Mouse (Mus musculus): ENCODE measurements around the gene Ankrd33b.

Ankrd33b gene

GRCm38 (mm10) chr15:31338656-31339291 is 28.8 kb downstream of the Ankrd33b start:
- 69% methylated on average over 10 of the region's 10 CpGs for WGBS

GRCm38 (mm10) chr15:31337983-31338382 is 29.5 kb downstream of the Ankrd33b start:
- WGBS: 38% methylated on average over 6 of the region's 6 CpGs

- WGBS: 41% methylated on average over 14 of the region's 14 CpGs
These were observed 30.3 kb downstream of the Ankrd33b start for GRCm38 (mm10) chr15:31337192-31337741.

- 48% methylated on average over 4 of the region's 4 CpGs for WGBS
These were observed 30.8 kb downstream of the Ankrd33b start for GRCm38 (mm10) chr15:31336685-31337084.

- 85% methylated on average over 5 of the region's 5 CpGs for WGBS
These were observed 32.7 kb downstream of the Ankrd33b start for GRCm38 (mm10) chr15:31334829-31335228.

- 77% methylated on average over 7 of the region's 7 CpGs for WGBS
These were observed 34.9 kb downstream of the Ankrd33b start for GRCm38 (mm10) chr15:31332541-31333163.

GRCm38 (mm10) chr15:31331742-31332141 is 35.8 kb downstream of the Ankrd33b start:
- WGBS: 49% methylated on average over 4 of the region's 4 CpGs

- WGBS: 70% methylated on average over 9 of the region's 9 CpGs
These were observed 39.4 kb downstream of the Ankrd33b start for GRCm38 (mm10) chr15:31328082-31328614.

GRCm38 (mm10) chr15:31325660-31326354 is 41.7 kb downstream of the Ankrd33b start:
- 83% methylated on average over 12 of the region's 12 CpGs for WGBS

GRCm38 (mm10) chr15:31324551-31324950 is 43.0 kb downstream of the Ankrd33b start:
- 66% methylated on average over 13 of the region's 13 CpGs for WGBS

GRCm38 (mm10) chr15:31323684-31324083 is 43.8 kb downstream of the Ankrd33b start:
- WGBS: 85% methylated on average over 4 of the region's 4 CpGs

- 49% methylated on average over 12 of the region's 12 CpGs for WGBS
These were observed 46.7 kb downstream of the Ankrd33b start for GRCm38 (mm10) chr15:31320598-31321377.

- WGBS: 64% methylated on average over 4 of the region's 4 CpGs
These were observed 48.5 kb downstream of the Ankrd33b start for GRCm38 (mm10) chr15:31319046-31319445.

- WGBS: 22% methylated on average over 6 of the region's 6 CpGs
These were observed 49.2 kb downstream of the Ankrd33b start for GRCm38 (mm10) chr15:31318158-31318955.

- 90% methylated on average over 3 of the region's 3 CpGs for WGBS
These were observed 50.3 kb downstream of the Ankrd33b start for GRCm38 (mm10) chr15:31317056-31317805.

GRCm38 (mm10) chr15:31315630-31316231 is 51.8 kb downstream of the Ankrd33b start:
- 8% methylated on average over 5 of the region's 5 CpGs for WGBS

- WGBS: 61% methylated on average over 2 of the region's 2 CpGs
These were observed 55.5 kb downstream of the Ankrd33b start for GRCm38 (mm10) chr15:31312001-31312400.

- 62% methylated on average over 15 of the region's 15 CpGs for WGBS
These were observed 58.0 kb downstream of the Ankrd33b start for GRCm38 (mm10) chr15:31309526-31309925.

- WGBS: 90% methylated on average over 4 of the region's 4 CpGs
These were observed 60.8 kb downstream of the Ankrd33b start for GRCm38 (mm10) chr15:31306726-31307125.
